Mouse (Mus musculus) olfactory bulb, adult 2 months (tissue): Measurements from ENCODE around the gene P4hb.

ENCODE experiments used
- CTCF ChIP-seq: fragments of 200-500 bp; IDR thresholded peaks from 2 replicates; pipeline ENCODE4 v1.5.1; 2012; ENCODE audit warnings: low read depth, mild to moderate bottlenecking, low read length, moderate library complexity; ENCODE audit not compliant: insufficient read depth
- POLR2A ChIP-seq: fragments of 200-500 bp; IDR thresholded peaks from 2 replicates; pipeline ENCODE4 v1.6.1; 2012; ENCODE audit warnings: mild to moderate bottlenecking, low read depth, low read length, moderate library complexity; ENCODE audit not compliant: insufficient read depth

GRCm38 (mm10) chr11:120588531-120588930 is 15.5 kb upstream of the P4hb start:
- TF ChIP-seq CTCF (no peak), POLR2A (no peak)
